Mouse (Mus musculus) midbrain, embryonic 13.5 days (tissue): ENCODE data around the gene Nmnat2. TPM values are rescaled to one million over a fixed set of nuclear protein-coding genes. Genes with fewer than 3 reads are reported as not detected.

Source experiments
- ATAC-seq: fragments of 200-750 bp; cut with Nextera tagmentation; 2 replicates; pipeline ENCODE4 v1.8.0; 2017; ENCODE audit warnings: mild to moderate bottlenecking, moderate TSS enrichment, moderate library complexity
- H3K27ac ChIP-seq: fragments of 300-500 bp; sonication (generic); 2 replicates; pipeline ENCODE4 v1.5.1; 2015; ENCODE audit warnings: inconsistent platforms, mild to moderate bottlenecking, moderate library complexity
- H3K27me3 ChIP-seq: fragments of 300-500 bp; sonication (generic); 2 replicates; pipeline ENCODE4 v1.6.1; 2015; ENCODE audit warnings: mild to moderate bottlenecking, inconsistent platforms
- H3K36me3 ChIP-seq: fragments of 300-500 bp; sonication (generic); 2 replicates; pipeline ENCODE4 v1.6.1; 2015; ENCODE audit warnings: mild to moderate bottlenecking, inconsistent platforms
- H3K4me1 ChIP-seq: fragments of 300-500 bp; sonication (generic); replicated peaks from 2 replicates; pipeline ENCODE4 v1.6.1; 2015; ENCODE audit warnings: inconsistent platforms
- H3K4me2 ChIP-seq: fragments of 300-500 bp; sonication (generic); replicated peaks from 2 replicates; pipeline ENCODE4 v1.6.1; 2015; ENCODE audit warnings: moderate library complexity, mild to moderate bottlenecking, inconsistent platforms
- H3K4me3 ChIP-seq: fragments of 300-500 bp; sonication (generic); replicated peaks from 2 replicates; pipeline ENCODE4 v1.5.1; 2015; ENCODE audit warnings: mild to moderate bottlenecking, inconsistent platforms
- H3K9ac ChIP-seq: fragments of 300-500 bp; sonication (generic); replicated peaks from 2 replicates; pipeline ENCODE4 v1.6.1; 2015; ENCODE audit warnings: mild to moderate bottlenecking, inconsistent platforms
- H3K9me3 ChIP-seq: fragments of 300-500 bp; sonication (generic); 2 replicates; pipeline ENCODE4 v1.6.1; 2016; ENCODE audit warnings: mild to moderate bottlenecking, inconsistent platforms
- WGBS: fragments of 180-500 bp; shearing (Covaris S2); methylation state at CpG from one replicate; pipeline ENCODE4 v1.1.7; 2015; 5-methylcytosine and 5-hydroxymethylcytosine counted together
- polyA plus RNA-seq: library from polyadenylated mRNA; unstranded; fragments of >200 nt; fragmentation: Nextera tagmentation; extraction: Ambion mirVana; gene quantifications from 2 replicates; pipeline ENCODE4 v1.2.1, GENCODE M21; 2015

Gene Nmnat2
- polyA plus RNA-seq, 1 experiment from 2014 or later: 62.3 TPM

- peak; percentile 70 for ATAC-seq
- peaks cover 40% of the 10 kb centered on the region for H3K27me3 ChIP-seq
- peak overlapping the region; percentile 82 for H3K4me2 ChIP-seq
- H3K27ac ChIP-seq: no peak overlapping the region
- no peaks in the 10 kb centered on the region for H3K36me3 ChIP-seq
- peak overlapping the region; percentile 77 for H3K9ac ChIP-seq
- peaks cover 19% of the 10 kb centered on the region for H3K4me1 ChIP-seq
- peak overlapping the region; percentile 74 for H3K4me3 ChIP-seq
- 5% methylated on average over 14 of the region's 14 CpGs for WGBS
- no peaks in the 10 kb centered on the region for H3K9me3 ChIP-seq
These were observed 1.4 kb downstream of the Nmnat2 start for GRCm38 (mm10) chr1:152956221-152956620.

- whole genome bisulfite sequencing: 60% methylated on average over 10 of the region's 10 CpGs
- Histone ChIP-seq H3K36me3 (no peaks in the 10 kb centered on the region), H3K4me2 (no peak overlapping the region), H3K4me3 (no peak overlapping the region), H3K27ac (no peak overlapping the region), H3K9ac (no peak overlapping the region), H3K27me3 (no peaks in the 10 kb centered on the region), H3K4me1 (peaks cover 16% of the 10 kb centered on the region), H3K9me3 (no peaks in the 10 kb centered on the region)
- 0 out of 2 replicates have a peak, but pooled peaks have one; percentile 56 for ATAC-seq
These were observed 9.6 kb downstream of the Nmnat2 start for GRCm38 (mm10) chr1:152964344-152964743.

- no peaks in the 10 kb centered on the region for H3K27me3 ChIP-seq
- H3K9me3 ChIP-seq: no peaks in the 10 kb centered on the region
- H3K36me3 ChIP-seq: no peaks in the 10 kb centered on the region
- no peak overlapping the region for H3K4me2 ChIP-seq
- WGBS: 69% methylated on average over 6 of the region's 6 CpGs
- H3K27ac ChIP-seq: 0 out of 2 replicates have a peak overlapping the region, but pooled peaks have one; percentile 15
- 0 out of 2 replicates have a peak, but pooled peaks have one; percentile 45 for ATAC-seq
- peaks cover 16% of the 10 kb centered on the region for H3K4me1 ChIP-seq
- H3K9ac ChIP-seq: no peak overlapping the region
- no peak overlapping the region for H3K4me3 ChIP-seq
These were observed 11.4 kb downstream of the Nmnat2 start for GRCm38 (mm10) chr1:152966222-152966621.

- Histone ChIP-seq H3K9ac (no peak overlapping the region), H3K4me1 (peaks cover 16% of the 10 kb centered on the region), H3K4me3 (no peak overlapping the region), H3K4me2 (no peak overlapping the region), H3K27ac (no peak overlapping the region), H3K27me3 (no peaks in the 10 kb centered on the region), H3K9me3 (no peaks in the 10 kb centered on the region), H3K36me3 (no peaks in the 10 kb centered on the region)
- 65% methylated on average over 2 of the region's 2 CpGs for WGBS
- no peak for ATAC-seq
These were observed 11.9 kb downstream of the Nmnat2 start for GRCm38 (mm10) chr1:152966686-152967085.

GRCm38 (mm10) chr1:152969081-152969480 lies 14.3 kb downstream of the Nmnat2 start:
- ATAC-seq: no peak
- H3K9ac ChIP-seq: no peak overlapping the region
- H3K27ac ChIP-seq: no peak overlapping the region
- no peaks in the 10 kb centered on the region for H3K27me3 ChIP-seq
- H3K9me3 ChIP-seq: no peaks in the 10 kb centered on the region
- 78% methylated on average over 4 of the region's 4 CpGs for WGBS
- H3K36me3 ChIP-seq: no peaks in the 10 kb centered on the region
- no peak overlapping the region for H3K4me3 ChIP-seq
- peaks cover 29% of the 10 kb centered on the region for H3K4me1 ChIP-seq
- H3K4me2 ChIP-seq: no peak overlapping the region

- Histone ChIP-seq H3K4me2 (no peak overlapping the region), H3K36me3 (no peaks in the 10 kb centered on the region), H3K9me3 (no peaks in the 10 kb centered on the region), H3K9ac (no peak overlapping the region), H3K4me3 (no peak overlapping the region), H3K27ac (no peak overlapping the region), H3K4me1 (peaks cover 22% of the 10 kb centered on the region), H3K27me3 (no peaks in the 10 kb centered on the region)
- WGBS: 28% methylated on average over 4 of the region's 4 CpGs
- no peak for ATAC-seq
These were observed 18.2 kb downstream of the Nmnat2 start for GRCm38 (mm10) chr1:152972957-152973356.

- no peak for ATAC-seq
- Histone ChIP-seq H3K27ac (no peak overlapping the region), H3K27me3 (no peaks in the 10 kb centered on the region), H3K4me2 (no peak overlapping the region), H3K4me3 (no peak overlapping the region), H3K4me1 (peaks cover 22% of the 10 kb centered on the region), H3K9ac (no peak overlapping the region), H3K9me3 (no peaks in the 10 kb centered on the region), H3K36me3 (no peaks in the 10 kb centered on the region)
- 9% methylated on average over 5 of the region's 5 CpGs for WGBS
These were observed 18.6 kb downstream of the Nmnat2 start for GRCm38 (mm10) chr1:152973421-152973820.

GRCm38 (mm10) chr1:152973861-152974260 lies 19.1 kb downstream of the Nmnat2 start:
- no peak overlapping the region for H3K4me3 ChIP-seq
- H3K9me3 ChIP-seq: no peaks in the 10 kb centered on the region
- H3K9ac ChIP-seq: no peak overlapping the region
- H3K36me3 ChIP-seq: no peaks in the 10 kb centered on the region
- peaks cover 22% of the 10 kb centered on the region for H3K4me1 ChIP-seq
- no peak overlapping the region for H3K27ac ChIP-seq
- no peaks in the 10 kb centered on the region for H3K27me3 ChIP-seq
- ATAC-seq: no peak
- no peak overlapping the region for H3K4me2 ChIP-seq
- WGBS: 15% methylated on average over 4 of the region's 4 CpGs

GRCm38 (mm10) chr1:152975144-152975543 lies 20.4 kb downstream of the Nmnat2 start:
- ATAC-seq: no peak
- H3K4me3 ChIP-seq: no peak overlapping the region
- H3K9ac ChIP-seq: no peak overlapping the region
- H3K27me3 ChIP-seq: no peaks in the 10 kb centered on the region
- no peak overlapping the region for H3K27ac ChIP-seq
- H3K4me2 ChIP-seq: no peak overlapping the region
- no peaks in the 10 kb centered on the region for H3K36me3 ChIP-seq
- H3K9me3 ChIP-seq: no peaks in the 10 kb centered on the region
- peaks cover 22% of the 10 kb centered on the region for H3K4me1 ChIP-seq
- WGBS: 84% methylated on average over 3 of the region's 3 CpGs

GRCm38 (mm10) chr1:152978700-152979099 lies 23.9 kb downstream of the Nmnat2 start:
- H3K9ac ChIP-seq: no peak overlapping the region
- no peaks in the 10 kb centered on the region for H3K27me3 ChIP-seq
- H3K4me1 ChIP-seq: peaks cover 13% of the 10 kb centered on the region
- no peak overlapping the region for H3K27ac ChIP-seq
- H3K9me3 ChIP-seq: no peaks in the 10 kb centered on the region
- no peak overlapping the region for H3K4me2 ChIP-seq
- no peak overlapping the region for H3K4me3 ChIP-seq
- ATAC-seq: no peak
- WGBS: 92% methylated on average over 8 of the region's 8 CpGs
- no peaks in the 10 kb centered on the region for H3K36me3 ChIP-seq

GRCm38 (mm10) chr1:152983416-152983815 lies 28.6 kb downstream of the Nmnat2 start:
- Histone ChIP-seq H3K4me2 (no peak overlapping the region), H3K9ac (no peak overlapping the region), H3K9me3 (no peaks in the 10 kb centered on the region), H3K4me3 (no peak overlapping the region), H3K27ac (no peak overlapping the region), H3K36me3 (no peaks in the 10 kb centered on the region), H3K27me3 (no peaks in the 10 kb centered on the region), H3K4me1 (no peaks in the 10 kb centered on the region)
- ATAC-seq: no peak
- 94% methylated on average over 14 of the region's 14 CpGs for WGBS

- no peaks in the 10 kb centered on the region for H3K36me3 ChIP-seq
- WGBS: 86% methylated on average over 3 of the region's 3 CpGs
- no peaks in the 10 kb centered on the region for H3K9me3 ChIP-seq
- H3K4me1 ChIP-seq: no peaks in the 10 kb centered on the region
- no peak overlapping the region for H3K27ac ChIP-seq
- H3K27me3 ChIP-seq: no peaks in the 10 kb centered on the region
- no peak overlapping the region for H3K4me2 ChIP-seq
- no peak overlapping the region for H3K9ac ChIP-seq
- H3K4me3 ChIP-seq: no peak overlapping the region
- ATAC-seq: no peak
These were observed 32.2 kb downstream of the Nmnat2 start for GRCm38 (mm10) chr1:152986981-152987380.

GRCm38 (mm10) chr1:152990067-152990466 lies 35.3 kb downstream of the Nmnat2 start:
- H3K4me3 ChIP-seq: no peak overlapping the region
- H3K9me3 ChIP-seq: no peaks in the 10 kb centered on the region; the same call in 1 of the 2 replicates
- no peak overlapping the region for H3K4me2 ChIP-seq
- H3K9ac ChIP-seq: no peak overlapping the region
- no peak for ATAC-seq
- no peaks in the 10 kb centered on the region for H3K27me3 ChIP-seq
- no peak overlapping the region for H3K27ac ChIP-seq
- no peaks in the 10 kb centered on the region for H3K36me3 ChIP-seq
- no peaks in the 10 kb centered on the region; the same call in 1 of the 2 replicates for H3K4me1 ChIP-seq
- 91% methylated on average over 5 of the region's 5 CpGs for WGBS
